Mouse (Mus musculus): Measurements from ENCODE around the gene Ttll5.

The Ttll5 gene

GRCm38 (mm10) chr12:85839371-85840000 is 15.0 kb downstream of the Ttll5 start:
- no peak for DNase-seq (ENCODE audit: extremely low spot score)

DNA sequence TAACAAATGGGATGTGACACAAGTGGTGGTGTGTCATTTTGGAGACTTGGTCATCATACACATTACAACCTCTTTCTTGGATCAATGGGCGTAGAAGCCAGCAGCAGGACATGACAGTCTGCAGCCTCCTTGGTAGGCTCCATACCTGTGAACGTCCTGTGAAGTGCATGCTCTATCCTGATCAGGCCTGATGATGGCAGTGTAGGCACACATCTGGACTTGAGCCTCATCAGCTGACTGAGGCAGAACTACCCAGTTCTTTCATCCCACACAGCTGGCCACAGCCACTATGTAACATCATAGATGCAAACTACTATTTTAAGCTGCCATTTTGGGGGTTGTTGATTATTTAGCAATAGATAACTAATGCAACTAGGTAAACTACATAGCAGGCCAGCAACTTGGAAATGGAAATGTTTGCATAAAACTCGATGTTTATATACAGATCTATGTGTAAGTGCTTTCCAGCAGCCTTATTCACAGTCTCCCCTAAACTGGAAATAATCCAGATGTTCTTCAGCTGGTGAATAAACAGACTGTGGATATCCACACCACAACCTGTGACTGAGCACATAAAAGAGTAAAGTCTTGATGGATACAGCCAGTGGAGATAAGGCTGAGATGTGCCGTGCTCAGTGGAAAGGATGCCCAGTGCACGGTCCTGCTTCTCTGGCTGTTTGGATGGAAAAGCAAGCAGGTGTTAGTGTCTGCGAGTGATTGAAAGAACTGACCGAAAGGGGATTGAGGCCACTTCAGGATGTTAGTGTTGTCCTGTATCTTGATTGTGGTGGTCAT is 23.9 kb downstream of the Ttll5 start:
- no peak for DNase-seq (ENCODE audit: extremely low spot score)

DNA sequence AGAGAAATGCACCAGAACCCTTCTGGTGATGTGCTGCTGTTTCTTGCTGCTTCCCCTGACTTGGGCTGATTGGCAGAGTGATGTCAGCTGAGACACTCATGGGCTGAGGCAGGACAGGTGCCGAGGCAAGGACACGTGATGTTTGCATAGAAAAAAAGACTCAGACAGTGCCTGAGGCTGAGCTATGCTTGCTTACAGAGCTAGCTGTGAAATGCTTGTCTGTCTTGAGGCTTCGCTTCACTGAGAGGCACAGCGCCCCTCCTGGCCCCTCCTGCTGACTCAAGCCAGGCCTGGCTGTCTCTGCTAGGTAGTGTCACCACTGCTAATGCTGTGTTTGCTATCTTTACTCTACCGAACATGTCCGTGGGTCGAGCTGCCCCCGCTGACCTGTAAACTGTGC is 26.2 kb downstream of the Ttll5 start:
- DNase-seq (ENCODE audit: extremely low spot score) = no peak

GRCm38 (mm10) chr12:85853836-85854235 is 29.4 kb downstream of the Ttll5 start:
- DNase-seq (ENCODE audit: extremely low spot score) = no peak

GRCm38 (mm10) chr12:85854271-85854670 is 29.8 kb downstream of the Ttll5 start:
- no peak for DNase-seq (ENCODE audit: extremely low spot score)

DNA sequence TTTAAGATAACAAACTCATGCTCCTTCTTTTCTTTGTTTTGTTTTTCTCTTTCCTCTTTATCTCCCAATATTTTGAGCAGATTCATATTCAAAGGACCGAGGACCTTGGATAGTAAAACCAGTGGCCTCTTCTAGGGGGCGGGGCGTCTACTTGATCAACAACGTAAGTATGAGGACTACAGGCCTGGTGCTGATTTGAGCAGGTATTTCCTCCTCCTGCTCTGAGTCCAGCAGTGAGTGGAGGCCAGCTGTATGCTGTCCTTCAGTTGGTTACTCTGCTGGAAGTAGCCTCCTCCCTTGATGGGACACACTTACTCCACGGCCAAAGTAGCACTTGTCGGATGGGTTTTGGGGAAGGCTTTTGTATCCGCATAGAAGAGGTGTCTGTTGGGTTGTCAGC is 32.8 kb downstream of the Ttll5 start:
- no peak for DNase-seq (ENCODE audit: extremely low spot score)

DNA sequence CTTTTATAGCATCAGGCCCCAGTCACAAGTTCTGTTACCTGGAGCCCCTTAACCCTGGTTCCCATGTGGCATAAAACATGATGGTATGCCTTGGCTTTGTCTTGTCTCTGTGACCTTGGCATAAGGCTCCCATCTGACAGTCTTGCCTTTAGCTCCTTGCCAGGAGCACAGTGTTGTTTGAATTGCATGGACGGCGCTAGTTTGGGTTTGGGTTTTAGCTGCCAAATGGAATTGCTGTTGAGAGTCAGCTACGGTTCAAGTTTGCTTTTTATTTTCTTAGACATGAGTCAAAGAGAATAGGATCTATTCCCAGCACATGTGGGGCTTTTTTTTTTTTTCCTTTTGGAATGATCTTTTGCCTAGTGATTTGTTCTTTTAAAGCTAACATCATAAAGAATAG is 34.7 kb downstream of the Ttll5 start:
- no peak for DNase-seq (ENCODE audit: extremely low spot score)

GRCm38 (mm10) chr12:85859511-85860189 is 35.2 kb downstream of the Ttll5 start:
- no peak for DNase-seq (ENCODE audit: extremely low spot score)

GRCm38 (mm10) chr12:85862514-85862913 is 38.1 kb downstream of the Ttll5 start:
- no peak for DNase-seq (ENCODE audit: extremely low spot score)

GRCm38 (mm10) chr12:85865526-85865925 is 41.1 kb downstream of the Ttll5 start:
- no peak for DNase-seq (ENCODE audit: extremely low spot score)

DNA sequence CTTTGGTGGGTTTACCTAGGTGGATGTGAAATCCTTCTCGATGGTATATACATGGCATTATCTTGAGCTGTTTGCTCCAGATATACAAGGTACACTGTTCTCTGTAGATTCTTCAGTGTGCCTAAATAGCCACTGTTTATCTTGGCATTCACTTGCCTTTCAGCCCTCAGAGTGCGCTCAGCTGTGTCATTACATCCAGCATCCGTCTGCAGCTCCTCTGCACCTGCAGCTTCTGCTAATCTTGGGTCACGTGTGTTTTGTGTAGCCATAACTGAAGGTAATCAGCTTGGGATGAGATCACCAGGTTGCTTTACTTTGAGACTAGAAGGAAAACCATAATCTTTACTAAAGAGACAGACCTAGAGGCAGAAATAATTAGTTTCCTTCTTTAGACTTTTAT is 42.2 kb downstream of the Ttll5 start:
- no peak for DNase-seq (ENCODE audit: extremely low spot score)

- no peak for DNase-seq (ENCODE audit: extremely low spot score)
Measured at GRCm38 (mm10) chr12:85867125-85867524, 42.7 kb downstream of the Ttll5 start.

DNA sequence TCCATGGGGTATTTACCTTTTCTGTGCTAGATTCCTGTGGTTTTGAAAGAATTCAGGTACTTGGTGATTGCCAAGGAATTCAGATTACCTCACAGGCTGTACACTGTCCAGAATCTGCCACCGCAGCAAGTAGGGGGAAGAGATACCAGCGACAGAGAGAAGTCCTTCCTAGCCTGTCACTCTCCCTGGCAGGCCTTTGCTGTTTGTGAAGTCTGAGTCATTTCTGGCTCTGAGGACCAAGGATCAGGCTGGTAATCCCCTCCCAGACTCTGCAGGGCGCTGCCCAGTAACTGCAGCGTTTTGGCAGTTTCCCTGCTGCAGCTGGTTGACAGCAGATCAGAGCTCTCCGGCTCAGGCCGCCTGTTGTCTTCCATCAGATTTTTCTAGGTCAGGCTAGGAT is 45.0 kb downstream of the Ttll5 start:
- DNase-seq (ENCODE audit: extremely low spot score) = no peak

- no peak for DNase-seq (ENCODE audit: extremely low spot score)
Measured at GRCm38 (mm10) chr12:85879631-85880314, 55.3 kb downstream of the Ttll5 start.

DNA sequence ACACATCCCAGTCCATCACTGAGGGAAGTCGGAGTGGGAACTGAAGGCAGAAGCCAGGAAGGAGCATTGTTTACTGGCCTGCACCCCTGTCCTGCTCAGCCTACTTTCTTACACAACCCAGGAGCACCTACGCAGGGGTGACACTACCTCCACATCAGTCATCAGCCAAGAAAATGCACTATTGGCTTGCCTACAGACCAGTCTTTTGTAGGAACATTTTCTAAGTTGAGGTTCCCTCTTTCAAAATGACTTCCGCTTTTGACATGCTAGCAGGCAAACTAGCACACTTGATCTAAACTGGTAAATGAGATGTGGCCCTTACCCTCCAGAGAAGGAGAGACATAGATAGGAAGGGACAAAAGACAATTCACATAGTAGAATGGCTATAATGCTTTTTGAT is 60.6 kb downstream of the Ttll5 start:
- no peak for DNase-seq (ENCODE audit: extremely low spot score)

DNA sequence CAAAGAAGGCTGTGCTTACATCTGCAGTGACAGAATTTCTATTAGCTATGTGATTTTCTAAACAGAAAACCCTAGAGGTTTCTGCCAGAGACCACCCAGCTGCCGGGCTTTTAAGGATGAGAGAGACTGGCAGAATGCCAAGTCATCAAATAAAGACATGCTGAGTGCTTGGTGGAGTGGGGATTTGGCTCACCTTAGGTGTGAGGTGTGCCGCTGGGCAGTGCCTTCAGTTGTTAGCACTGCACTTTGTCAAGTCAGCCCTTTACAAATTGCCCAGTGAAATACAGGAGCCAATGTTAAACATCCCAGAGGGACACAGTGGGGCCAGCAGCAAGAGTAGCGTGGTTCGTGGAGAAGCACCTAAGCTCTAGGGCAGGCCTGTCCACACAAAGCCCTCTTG is 65.6 kb downstream of the Ttll5 start:
- DNase-seq (ENCODE audit: extremely low spot score) = no peak

DNA sequence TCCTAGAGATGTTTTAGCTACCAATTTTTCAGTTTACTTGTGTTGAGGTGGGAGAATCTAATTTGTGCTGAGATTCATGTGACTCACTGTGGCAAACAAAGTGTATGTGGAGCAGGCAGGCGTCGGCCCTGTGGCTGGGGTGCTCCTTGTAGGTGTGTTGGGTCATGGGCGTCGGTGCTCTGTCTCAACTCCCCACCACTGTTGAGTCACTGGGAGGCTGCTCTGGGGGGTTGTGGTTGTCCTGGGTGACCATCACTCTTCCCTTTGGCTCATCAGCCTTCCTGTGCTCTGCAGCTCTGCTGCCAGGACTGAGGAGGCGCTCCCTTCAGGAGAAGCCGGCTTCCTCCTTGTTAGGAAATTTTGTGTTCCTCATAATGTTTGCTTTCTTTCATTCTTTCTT is 79.5 kb downstream of the Ttll5 start:
- no peak for DNase-seq (ENCODE audit: extremely low spot score)

DNA sequence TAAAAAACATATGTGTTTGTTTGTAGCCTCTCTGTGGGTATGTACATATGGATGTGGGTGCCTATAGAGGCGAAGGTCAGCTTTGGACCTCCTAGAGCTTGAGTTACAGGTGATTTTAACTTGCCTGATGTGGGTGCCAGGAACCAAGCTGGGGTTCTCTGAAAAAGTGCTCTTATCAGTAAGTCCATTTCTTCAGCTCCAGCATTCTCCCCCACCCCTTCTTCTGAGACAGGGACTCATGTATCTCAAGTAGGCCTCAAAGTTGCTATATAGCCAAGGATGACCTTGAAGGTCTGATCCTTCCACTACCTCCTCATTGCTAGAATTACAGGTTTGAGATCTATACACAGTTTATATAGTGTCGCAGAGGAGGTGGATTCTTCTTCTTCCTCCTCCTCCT is 81.2 kb downstream of the Ttll5 start:
- no peak for DNase-seq (ENCODE audit: extremely low spot score)

DNA sequence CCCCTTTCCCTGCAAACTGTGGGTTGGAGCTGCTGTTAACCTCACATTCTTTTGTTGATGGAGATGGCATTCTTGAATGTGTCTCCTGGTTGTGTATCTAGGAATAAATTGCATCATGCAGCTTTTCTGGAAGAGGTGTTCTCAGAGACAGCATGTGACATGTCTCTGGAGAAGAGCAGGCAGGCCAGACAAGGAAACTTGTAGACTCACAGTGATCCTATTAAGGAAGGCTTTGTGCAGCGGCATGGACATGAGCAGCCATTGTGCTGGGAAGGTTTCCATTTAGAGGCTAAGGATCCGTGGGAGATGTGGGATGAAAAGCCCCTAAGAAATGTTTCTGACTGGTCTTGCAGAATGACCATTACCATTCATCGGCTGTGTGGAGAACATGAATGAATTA is 83.4 kb downstream of the Ttll5 start:
- DNase-seq (ENCODE audit: extremely low spot score) = no peak

DNA sequence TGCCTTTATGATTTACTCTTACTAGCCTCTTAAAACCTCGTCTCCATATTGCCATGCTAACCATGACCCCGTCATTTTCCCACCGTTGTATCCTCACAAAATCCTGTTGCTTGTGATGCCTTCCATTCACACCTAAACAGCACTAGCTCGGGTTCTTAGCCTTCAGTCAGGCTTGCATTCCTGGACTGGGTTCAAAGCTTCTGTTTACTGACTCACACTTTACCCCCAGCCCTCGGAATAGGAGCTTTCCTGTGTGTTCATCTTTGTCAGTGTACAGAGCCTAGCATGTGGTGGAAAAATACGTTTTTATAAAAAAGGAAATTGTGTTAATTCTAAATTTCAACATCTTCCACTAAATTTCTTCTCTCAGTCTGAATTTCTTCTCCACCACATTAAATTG is 86.4 kb downstream of the Ttll5 start:
- DNase-seq (ENCODE audit: extremely low spot score) = no peak

DNA sequence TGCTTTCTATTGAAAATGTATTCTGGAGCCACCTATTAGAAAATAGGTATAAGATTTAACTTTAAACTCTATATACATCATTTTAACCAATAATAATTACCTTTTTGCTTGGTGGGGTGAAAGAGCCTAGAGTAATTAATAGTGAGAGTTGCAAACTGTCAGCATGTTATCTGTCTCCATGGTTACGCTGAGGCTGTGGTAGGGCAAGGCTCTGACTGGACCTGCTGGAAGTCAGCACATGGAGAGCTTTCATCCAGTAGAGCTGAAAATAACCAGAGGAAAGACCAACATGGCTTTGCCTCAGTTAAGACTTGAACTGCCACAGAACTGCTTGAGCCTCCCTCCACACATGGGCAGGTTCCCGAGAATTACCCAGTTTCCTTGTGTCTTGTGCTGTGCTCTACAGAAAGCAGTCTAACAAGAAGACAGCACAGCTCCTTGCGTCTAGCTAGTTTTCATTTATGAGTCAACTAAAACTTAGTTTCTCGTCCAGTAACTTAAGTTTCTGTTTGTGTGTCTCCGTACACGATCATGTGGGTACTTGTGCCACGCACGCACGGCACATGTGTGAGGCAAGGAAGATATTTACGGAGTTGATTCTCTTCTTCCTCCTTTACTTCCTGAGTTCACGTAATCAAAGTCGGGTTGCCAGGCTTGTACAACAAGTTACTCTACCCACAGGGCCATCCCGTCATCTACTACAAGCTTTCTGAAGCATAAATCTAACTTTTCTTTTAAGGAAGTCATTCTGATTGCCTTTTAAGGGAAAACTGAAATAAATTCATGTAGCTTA is 88.4 kb downstream of the Ttll5 start:
- no peak for DNase-seq (ENCODE audit: extremely low spot score)

GRCm38 (mm10) chr12:85926897-85927296 is 102.4 kb downstream of the Ttll5 start:
- no peak for DNase-seq (ENCODE audit: extremely low spot score)

Measured in embryo, embryonic 9.5 days (tissue).